Mouse (Mus musculus): Measurements from ENCODE around the gene Ralb. TPM values are rescaled to one million over a fixed set of nuclear protein-coding genes. Genes with fewer than 3 reads are reported as not detected.

The Ralb gene
- polyA plus RNA-seq, 1 experiment, result 14.0 TPM

DNA sequence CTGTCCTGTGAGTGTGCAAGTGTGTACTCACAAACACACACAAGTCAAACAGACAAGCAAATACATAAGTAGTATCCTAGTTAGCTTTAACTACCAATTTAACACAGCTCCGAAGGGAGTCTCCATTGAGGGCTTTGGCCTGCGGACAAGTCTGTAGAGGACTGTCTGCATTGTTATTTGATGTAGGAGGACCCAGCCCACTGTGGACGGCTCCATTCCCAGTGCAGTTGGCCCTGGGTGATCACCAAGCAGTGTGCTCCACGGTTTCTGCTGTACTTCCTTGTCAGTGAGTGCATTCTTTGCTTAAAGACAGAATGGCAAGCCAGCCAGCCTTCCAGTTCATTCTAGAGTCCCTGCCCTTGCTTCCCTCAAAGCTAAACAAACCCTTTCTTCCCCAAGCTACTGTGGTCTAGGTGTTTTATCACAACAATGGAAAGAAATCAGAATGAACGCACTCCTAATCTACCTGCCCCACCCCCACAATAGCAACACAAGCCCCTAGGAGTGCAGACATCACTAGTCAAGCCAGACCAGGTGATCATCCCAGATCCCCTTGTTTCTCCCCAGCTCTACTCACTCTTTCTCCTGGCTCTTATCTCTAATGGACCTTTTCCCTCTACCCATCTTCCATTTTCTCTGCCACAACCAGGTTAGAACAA, 7.1 kb downstream of the Ralb start:
- TF ChIP-seq CTCF (IDR thresholded peaks at IDR 0.05; ENCODE audit: extremely low read depth, insufficient read depth, insufficient read length, insufficient replicate concordance) (no peak), POLR2A (IDR thresholded peaks at IDR 0.05; ENCODE audit: low read depth, low read length) (no peak)
- H3K27ac ChIP-seq (ENCODE audit: insufficient read depth, low read length), result no peak overlapping the region
- H3K27me3 ChIP-seq (ENCODE audit: control insufficient read depth, insufficient read depth, low read length), result no peaks in the 10 kb centered on the region
- 87% methylated on average over 5 of the region's 5 CpGs for WGBS
- H3K36me3 ChIP-seq (ENCODE audit: control insufficient read depth, insufficient read depth, low read length), result no peaks in the 10 kb centered on the region
- no peak for DNase-seq (ENCODE audit: low read depth in 1 of 2, low spot score in 2 of 2)
- H3K4me1 ChIP-seq (ENCODE audit: control insufficient read depth, insufficient read depth, insufficient read length), result no peaks in the 10 kb centered on the region; the same call in 1 of the 2 replicates
- H3K4me3 ChIP-seq (ENCODE audit: extremely low read depth, insufficient read depth, insufficient read length), result no peak overlapping the region

DNA sequence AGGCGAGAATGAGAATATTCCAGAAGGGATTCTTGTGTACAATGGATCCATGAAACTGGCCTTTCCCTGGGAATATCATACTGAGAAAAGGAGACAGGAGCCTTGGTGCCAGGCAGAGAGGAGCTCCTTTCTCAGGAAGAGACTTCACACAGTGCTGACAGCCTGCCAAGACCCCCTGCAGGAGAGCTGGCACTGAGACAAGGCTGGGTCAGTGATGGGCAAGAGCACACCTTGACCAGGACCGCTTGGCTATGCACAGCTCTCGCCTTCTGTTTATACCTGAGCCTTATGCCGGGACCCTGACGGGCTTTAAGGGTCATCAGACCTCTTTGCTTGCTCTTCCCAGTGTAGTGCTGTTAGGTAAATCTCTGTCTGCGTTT, 9.2 kb downstream of the Ralb start:
- H3K4me1 ChIP-seq (ENCODE audit: control insufficient read depth, insufficient read depth, insufficient read length), result peaks cover 5% of the 10 kb centered on the region; the same call in 1 of the 2 replicates
- WGBS, result 94% methylated on average over 6 of the region's 6 CpGs
- no peak for DNase-seq (ENCODE audit: low read depth in 1 of 2, low spot score in 2 of 2)
- H3K36me3 ChIP-seq (ENCODE audit: control insufficient read depth, insufficient read depth, low read length), result no peaks in the 10 kb centered on the region
- no peak for TF ChIP-seq CTCF (IDR thresholded peaks at IDR 0.05; ENCODE audit: extremely low read depth, insufficient read depth, insufficient read length, insufficient replicate concordance)
- TF ChIP-seq POLR2A (IDR thresholded peaks at IDR 0.05; ENCODE audit: low read depth, low read length), result no peak
- H3K4me3 ChIP-seq (ENCODE audit: extremely low read depth, insufficient read depth, insufficient read length), result no peak overlapping the region
- H3K27ac ChIP-seq (ENCODE audit: insufficient read depth, low read length), result no peak overlapping the region
- no peaks in the 10 kb centered on the region for H3K27me3 ChIP-seq (ENCODE audit: control insufficient read depth, insufficient read depth, low read length)

DNA sequence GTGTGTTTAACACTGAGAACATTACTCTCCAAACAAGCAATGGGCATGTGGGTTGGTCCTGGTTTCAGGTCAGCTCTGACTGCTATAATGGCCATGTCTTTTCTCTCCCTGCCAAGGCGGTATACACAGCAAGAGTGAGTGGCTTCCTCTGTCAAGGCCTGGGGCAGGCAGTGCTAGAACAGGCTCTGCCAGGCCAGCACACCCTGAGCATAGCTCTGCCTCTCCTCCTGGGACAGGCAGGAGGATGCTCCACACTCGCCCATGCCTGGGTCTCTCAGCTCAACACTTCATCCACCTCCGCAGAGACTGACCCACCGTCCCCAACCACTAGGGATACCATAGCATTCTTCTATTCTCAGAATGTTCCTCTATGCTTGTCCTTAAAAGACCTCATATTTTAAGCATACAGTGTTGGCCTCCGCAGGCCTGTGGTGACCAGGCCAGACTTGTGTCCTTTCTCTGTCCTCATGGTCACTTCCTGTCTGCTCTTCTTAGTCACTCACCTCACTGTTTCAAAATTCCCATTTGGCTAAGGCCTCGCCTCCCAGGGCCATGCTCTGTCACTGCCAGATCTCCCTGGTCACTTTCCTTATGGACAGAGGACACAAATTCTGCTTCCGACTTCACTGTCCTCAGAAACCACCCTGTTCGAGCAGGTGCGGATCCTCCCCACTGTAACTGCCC, 9.7 kb downstream of the Ralb start:
- Histone ChIP-seq H3K27ac (ENCODE audit: insufficient read depth, low read length) (no peak overlapping the region), H3K4me1 (ENCODE audit: control insufficient read depth, insufficient read depth, insufficient read length) (peaks cover 5% of the 10 kb centered on the region; the same call in 1 of the 2 replicates), H3K27me3 (ENCODE audit: control insufficient read depth, insufficient read depth, low read length) (no peaks in the 10 kb centered on the region), H3K36me3 (ENCODE audit: control insufficient read depth, insufficient read depth, low read length) (no peaks in the 10 kb centered on the region), H3K4me3 (ENCODE audit: extremely low read depth, insufficient read depth, insufficient read length) (no peak overlapping the region)
- no peak for DNase-seq (ENCODE audit: low read depth in 1 of 2, low spot score in 2 of 2)
- TF ChIP-seq POLR2A (IDR thresholded peaks at IDR 0.05; ENCODE audit: low read depth, low read length), result no peak
- no peak for TF ChIP-seq CTCF (IDR thresholded peaks at IDR 0.05; ENCODE audit: extremely low read depth, insufficient read depth, insufficient read length, insufficient replicate concordance)
- WGBS, result 90% methylated on average over 9 of the region's 9 CpGs

DNA sequence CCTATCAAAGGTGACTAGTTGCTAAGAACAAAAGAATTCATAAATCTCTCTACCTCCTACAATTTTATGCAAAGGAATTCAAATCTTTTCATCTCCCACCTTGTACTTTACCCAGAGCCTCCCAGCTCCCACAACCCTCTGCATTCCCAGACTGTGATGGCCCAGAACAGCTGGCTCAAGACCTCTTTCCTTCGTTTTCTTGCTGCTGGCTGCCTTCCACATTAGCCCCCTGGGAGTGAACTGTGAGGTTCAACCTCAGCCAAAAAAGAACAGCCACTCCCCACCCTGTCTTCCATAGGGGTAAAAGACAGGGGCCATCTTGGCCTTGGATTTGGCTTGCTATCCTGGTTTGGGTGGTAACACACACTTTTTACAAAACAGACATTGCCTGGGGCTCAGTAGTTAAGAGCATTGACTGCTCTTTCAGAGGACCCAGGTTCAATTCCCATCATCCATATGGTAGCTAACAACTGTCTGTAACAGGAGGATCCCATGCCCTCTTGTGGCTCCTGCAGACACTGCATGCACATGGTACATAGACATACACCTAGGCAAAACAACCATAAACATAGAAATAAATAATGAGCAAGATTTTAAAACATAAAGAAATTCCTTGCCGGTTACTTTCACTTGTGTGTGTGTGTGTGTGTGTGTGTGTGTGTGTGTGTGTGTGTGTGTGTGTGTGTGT, 10.4 kb downstream of the Ralb start:
- H3K4me3 ChIP-seq (ENCODE audit: extremely low read depth, insufficient read depth, insufficient read length), result no peak overlapping the region
- no peak overlapping the region for H3K27ac ChIP-seq (ENCODE audit: insufficient read depth, low read length)
- no peaks in the 10 kb centered on the region for H3K36me3 ChIP-seq (ENCODE audit: control insufficient read depth, insufficient read depth, low read length)
- peaks cover 5% of the 10 kb centered on the region; the same call in 1 of the 2 replicates for H3K4me1 ChIP-seq (ENCODE audit: control insufficient read depth, insufficient read depth, insufficient read length)
- TF ChIP-seq CTCF (IDR thresholded peaks at IDR 0.05; ENCODE audit: extremely low read depth, insufficient read depth, insufficient read length, insufficient replicate concordance) (no peak), POLR2A (IDR thresholded peaks at IDR 0.05; ENCODE audit: low read depth, low read length) (no peak)
- WGBS, result 81% methylated on average over 2 of the region's 2 CpGs
- H3K27me3 ChIP-seq (ENCODE audit: control insufficient read depth, insufficient read depth, low read length), result no peaks in the 10 kb centered on the region
- DNase-seq (ENCODE audit: low read depth in 1 of 2, low spot score in 2 of 2), result no peak

DNA sequence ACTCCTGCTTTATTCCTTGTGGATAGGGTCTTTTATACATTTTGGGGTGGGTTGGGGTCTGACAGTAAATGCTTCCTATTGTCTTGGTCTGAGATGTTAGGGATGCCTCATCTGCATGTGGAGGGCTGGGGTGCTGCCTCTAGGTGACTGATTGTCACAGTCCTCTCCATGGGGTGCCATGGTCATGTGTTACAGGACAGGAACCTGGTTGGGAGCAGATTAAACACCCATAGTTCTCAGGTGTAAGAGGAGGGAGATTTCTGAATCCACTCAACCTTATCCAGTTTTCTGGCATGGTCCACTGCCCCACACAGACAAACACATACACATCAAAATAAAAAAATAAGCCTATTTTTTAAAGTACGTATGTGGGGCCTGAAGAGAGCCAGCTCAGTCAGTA, 12.1 kb downstream of the Ralb start:
- peaks cover 5% of the 10 kb centered on the region; the same call in 1 of the 2 replicates for H3K4me1 ChIP-seq (ENCODE audit: control insufficient read depth, insufficient read depth, insufficient read length)
- 70% methylated on average over 1 of the region's 1 CpGs for WGBS
- no peak for TF ChIP-seq CTCF (IDR thresholded peaks at IDR 0.05; ENCODE audit: extremely low read depth, insufficient read depth, insufficient read length, insufficient replicate concordance)
- no peak for TF ChIP-seq POLR2A (IDR thresholded peaks at IDR 0.05; ENCODE audit: low read depth, low read length)
- no peak for DNase-seq (ENCODE audit: low read depth in 1 of 2, low spot score in 2 of 2)
- no peak overlapping the region for H3K27ac ChIP-seq (ENCODE audit: insufficient read depth, low read length)
- 0 out of 2 replicates have a peak overlapping the region, but pooled peaks have one; percentile 43 for H3K4me3 ChIP-seq (ENCODE audit: extremely low read depth, insufficient read depth, insufficient read length)
- no peaks in the 10 kb centered on the region for H3K36me3 ChIP-seq (ENCODE audit: control insufficient read depth, insufficient read depth, low read length)
- no peaks in the 10 kb centered on the region for H3K27me3 ChIP-seq (ENCODE audit: control insufficient read depth, insufficient read depth, low read length)

DNA sequence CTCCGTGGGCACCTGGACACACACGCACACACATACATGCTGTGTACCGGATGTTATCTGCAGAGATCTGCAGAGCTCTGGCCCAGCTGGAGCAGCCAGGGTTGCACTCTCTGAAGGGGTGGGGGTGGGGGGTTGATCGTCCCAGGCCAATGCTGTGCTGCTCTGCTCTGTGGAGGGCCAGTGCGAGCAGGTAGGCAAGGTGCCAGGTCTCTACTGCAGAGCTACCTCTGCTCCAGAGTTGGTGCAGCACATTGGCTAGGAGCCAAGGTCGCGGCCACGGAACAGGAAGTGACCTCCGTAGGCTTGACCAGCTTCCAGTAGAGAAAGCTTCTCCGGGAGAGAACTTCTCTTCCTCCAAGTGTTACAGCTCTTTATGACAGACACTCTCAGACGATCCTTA, 12.5 kb downstream of the Ralb start:
- DNase-seq (ENCODE audit: low read depth in 1 of 2, low spot score in 2 of 2), result peak in 1 of 2 experiments; percentile 43
- Histone ChIP-seq H3K4me1 (ENCODE audit: control insufficient read depth, insufficient read depth, insufficient read length) (peaks cover 7% of the 10 kb centered on the region; the same call in 1 of the 2 replicates), H3K4me3 (ENCODE audit: extremely low read depth, insufficient read depth, insufficient read length) (peak overlapping the region; percentile 43; the same call in 1 of the 2 replicates), H3K27ac (ENCODE audit: insufficient read depth, low read length) (peak overlapping the region; percentile 42; the same call in 1 of the 2 replicates), H3K36me3 (ENCODE audit: control insufficient read depth, insufficient read depth, low read length) (no peaks in the 10 kb centered on the region), H3K27me3 (ENCODE audit: control insufficient read depth, insufficient read depth, low read length) (no peaks in the 10 kb centered on the region)
- 3% methylated on average over 11 of the region's 11 CpGs for WGBS
- no peak for TF ChIP-seq CTCF (IDR thresholded peaks at IDR 0.05; ENCODE audit: extremely low read depth, insufficient read depth, insufficient read length, insufficient replicate concordance)
- no peak for TF ChIP-seq POLR2A (IDR thresholded peaks at IDR 0.05; ENCODE audit: low read depth, low read length)
